Mouse (Mus musculus): ENCODE data around the gene Ten1. TPM values are rescaled to one million over a fixed set of nuclear protein-coding genes. Genes with fewer than 3 reads are reported as not detected.

The Ten1 gene
- total RNA-seq (2017): 14.2 and 21.4 TPM in 2 replicates

DNA sequence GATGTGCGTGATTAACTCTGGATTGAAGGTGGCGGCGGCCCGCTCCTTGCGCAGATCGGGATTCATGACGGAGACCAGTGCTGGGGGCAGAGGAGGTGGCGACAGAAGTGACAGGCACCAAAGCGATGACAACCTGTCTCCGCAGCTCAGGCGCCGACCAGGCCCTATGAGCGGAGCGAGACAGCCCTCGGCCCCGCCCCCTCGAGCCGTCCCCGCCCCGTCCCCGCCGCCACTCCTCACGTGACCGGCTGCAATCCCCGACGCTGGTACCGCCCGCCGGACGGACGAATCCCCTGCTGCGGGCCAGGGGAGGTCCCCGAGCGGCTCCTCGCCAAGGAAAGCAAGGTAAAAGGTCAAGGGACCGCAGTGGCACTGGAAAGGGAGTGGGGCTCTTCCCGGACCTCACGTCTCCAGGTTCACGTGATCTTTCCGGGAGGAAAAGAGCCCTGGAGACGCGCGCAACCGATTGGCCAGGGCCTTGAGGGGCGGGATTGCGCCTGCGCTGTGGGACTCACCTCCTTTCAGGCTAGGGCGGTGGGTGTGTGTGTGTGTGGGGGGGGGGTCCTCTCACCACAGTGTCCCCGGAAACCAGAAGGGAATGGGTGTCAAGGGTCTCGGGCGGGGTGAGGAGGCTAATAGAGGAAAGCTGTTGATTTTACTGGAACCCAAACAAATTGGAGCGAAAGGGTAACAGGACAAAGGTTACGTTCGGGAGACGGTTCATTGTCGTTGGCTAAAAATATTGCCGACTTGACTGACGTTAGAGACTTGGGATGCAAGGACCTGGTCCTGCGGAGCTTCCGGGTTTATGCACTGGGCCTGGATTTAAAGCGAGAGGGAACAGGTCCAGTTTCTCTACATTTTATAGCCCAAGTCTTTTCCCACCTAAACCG lies at the start of gene Ten1, which contains the start of gene Acox1:
Gene Ten1, plus strand, starts transcription at position 217 of the 893 bp plus-strand sequence.
Gene Acox1, minus strand, starts transcription at position 407 of the 893 bp plus-strand sequence.
- ATAC-seq (ENCODE audit: extremely low read depth, insufficient number of reproducible peaks, low FRiP score, poor library complexity, severe bottlenecking): peak; percentile 91

DNA sequence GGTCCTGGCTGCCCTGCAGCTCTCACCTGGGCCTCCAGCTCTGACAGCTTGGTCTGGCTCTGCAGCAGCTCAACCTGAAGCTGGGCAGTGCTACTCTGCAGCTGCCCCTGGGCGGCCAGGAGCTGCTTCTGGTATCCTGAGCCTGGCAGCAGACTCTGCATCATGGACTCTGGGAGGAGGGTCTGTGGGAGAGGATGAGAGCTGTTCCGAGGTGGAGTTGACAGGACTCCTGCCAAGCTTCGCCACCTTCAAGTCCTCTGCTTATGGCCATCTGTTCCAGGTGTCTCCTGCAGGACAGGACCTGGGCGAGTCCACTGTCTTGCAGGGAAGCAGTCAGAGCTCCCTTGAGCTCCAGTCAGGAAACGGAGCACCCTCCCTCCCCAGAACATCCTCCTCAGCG lies 49.3 kb upstream of the Ten1 start:
- ATAC-seq (ENCODE audit: extremely low read depth, insufficient number of reproducible peaks, low FRiP score, poor library complexity, severe bottlenecking): no peak

DNA sequence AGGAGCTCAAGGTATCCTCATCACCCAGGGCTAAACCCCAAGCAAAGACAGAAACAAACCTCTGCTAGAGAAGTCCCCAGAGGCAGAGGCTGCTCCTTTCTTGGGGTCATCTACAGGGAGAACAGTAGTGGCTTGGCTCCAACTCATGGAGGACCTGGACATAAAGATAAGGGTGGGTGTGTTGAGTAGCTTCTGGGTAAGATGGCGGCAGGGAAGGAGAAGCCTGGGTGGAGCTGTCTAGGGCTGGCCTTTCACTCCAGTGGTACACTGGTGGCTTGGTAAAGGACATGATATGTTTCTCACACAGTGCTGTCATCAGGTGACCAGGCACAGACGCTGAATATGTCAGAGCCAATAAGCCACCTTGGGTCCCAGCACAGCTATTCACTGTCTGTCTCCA lies 47.7 kb upstream of the Ten1 start:
- ATAC-seq (ENCODE audit: extremely low read depth, insufficient number of reproducible peaks, low FRiP score, poor library complexity, severe bottlenecking): no peak

DNA sequence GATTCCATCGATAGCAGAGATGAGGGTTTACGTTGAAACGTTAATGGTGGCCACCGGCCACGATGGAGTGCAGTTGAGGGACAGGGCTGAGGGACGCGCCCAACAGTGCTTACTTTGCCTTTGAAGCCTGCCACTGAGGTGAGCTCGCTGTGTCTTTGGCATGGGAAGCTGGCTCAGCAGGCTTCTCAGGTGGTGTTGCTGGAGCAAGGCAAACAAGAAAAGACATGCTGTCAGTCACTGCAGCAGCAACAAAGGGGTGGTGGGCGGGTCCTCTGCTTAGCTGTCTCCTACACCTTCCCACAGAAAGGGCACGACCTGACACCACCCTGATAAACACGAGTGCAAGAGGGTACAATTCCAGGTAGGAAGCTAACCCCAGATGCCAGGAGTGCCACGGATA lies 37.3 kb upstream of the Ten1 start:
- ATAC-seq (ENCODE audit: extremely low read depth, insufficient number of reproducible peaks, low FRiP score, poor library complexity, severe bottlenecking): no peak

DNA sequence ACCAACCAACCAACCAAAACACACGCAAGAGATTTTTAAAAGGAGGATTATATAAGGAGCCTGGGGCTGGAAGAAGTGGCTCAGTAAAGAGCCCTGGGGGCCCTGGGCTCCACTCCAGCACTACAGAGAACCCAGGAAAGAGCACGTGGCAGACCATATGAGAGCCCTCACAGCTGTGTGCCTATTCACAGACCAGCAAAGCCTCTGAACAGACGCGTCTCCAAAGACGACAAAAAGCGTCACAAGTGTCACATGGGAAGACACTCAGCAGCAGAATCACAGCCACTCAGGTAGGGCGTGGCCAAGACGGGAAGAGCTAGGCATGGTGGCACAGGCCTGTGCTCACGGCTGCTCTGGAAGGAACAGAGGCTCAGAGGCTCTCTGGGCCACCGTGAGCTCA lies 36.5 kb upstream of the Ten1 start:
- no peak for ATAC-seq (ENCODE audit: extremely low read depth, insufficient number of reproducible peaks, low FRiP score, poor library complexity, severe bottlenecking)

DNA sequence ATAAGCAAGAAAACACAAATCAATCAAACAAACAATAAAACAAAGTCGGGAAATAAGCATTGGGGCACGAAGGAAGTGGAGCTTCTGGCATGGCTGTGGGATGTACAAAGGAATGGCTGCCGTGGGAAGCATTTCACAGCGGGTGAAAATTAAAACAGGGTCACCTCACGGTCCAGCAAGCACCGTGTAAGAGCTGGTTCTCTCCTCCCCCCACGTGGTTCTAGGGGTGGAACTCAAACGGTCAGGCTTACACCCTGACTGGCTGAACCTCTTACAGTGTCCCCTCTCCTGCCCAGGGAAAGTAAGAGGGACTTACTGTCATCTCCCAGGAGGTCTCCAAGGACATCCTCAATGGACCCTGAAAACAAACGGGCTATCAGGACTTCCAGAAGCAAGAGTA lies 35.7 kb upstream of the Ten1 start:
- ATAC-seq (ENCODE audit: extremely low read depth, insufficient number of reproducible peaks, low FRiP score, poor library complexity, severe bottlenecking): no peak

DNA sequence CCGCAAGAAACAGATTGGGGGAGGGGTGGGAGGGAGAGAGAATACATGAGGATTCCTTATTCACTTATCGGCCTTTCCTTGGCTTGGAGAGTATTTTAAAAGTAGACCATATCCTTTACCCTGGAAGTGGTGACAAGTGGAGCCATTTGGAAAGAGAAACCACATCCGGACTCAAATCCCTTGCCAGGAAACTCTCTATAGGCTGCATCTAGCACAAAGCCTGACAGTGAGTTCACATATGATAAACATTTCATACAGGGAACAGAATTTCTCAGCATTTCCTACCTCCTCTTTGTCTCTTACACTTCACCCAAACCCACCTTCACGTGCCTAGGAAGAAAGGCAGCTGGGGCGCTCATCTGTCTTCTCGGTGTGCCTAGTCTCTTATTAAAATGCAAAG lies 31.4 kb upstream of the Ten1 start:
- no peak for ATAC-seq (ENCODE audit: extremely low read depth, insufficient number of reproducible peaks, low FRiP score, poor library complexity, severe bottlenecking)

DNA sequence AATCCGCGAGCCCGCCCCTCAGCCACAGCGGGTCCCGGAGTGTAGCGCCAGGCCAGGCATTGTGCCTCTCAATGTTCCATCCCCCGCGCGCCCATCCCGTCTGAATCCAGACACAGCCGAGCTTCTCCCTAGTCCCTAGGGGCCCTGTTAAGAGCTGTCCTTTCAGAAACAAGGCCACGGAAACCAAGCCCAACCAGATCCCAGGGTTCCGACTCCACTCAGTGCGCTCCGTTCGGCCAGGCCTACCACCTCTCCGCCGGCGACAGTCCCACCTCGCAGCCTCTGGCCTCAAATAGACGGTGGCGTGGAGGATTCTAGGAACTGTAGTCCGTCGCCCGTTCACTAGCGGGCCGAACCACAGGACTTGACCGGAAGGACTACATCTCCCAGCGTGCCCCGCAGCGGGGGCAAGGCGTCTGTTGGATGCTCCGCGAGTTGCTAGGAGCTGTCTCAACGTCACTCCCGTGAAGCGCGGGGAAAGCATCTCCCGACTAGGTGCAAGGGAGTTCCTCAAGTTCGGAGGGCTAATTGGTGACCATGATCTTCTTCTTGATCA lies 30.7 kb upstream of the Ten1 start, which contains the start of gene Fbf1:
Gene Fbf1, minus strand, starts transcription at position 283 of the 556 bp plus-strand sequence.
- peak; percentile 100 for ATAC-seq (ENCODE audit: extremely low read depth, insufficient number of reproducible peaks, low FRiP score, poor library complexity, severe bottlenecking)

DNA sequence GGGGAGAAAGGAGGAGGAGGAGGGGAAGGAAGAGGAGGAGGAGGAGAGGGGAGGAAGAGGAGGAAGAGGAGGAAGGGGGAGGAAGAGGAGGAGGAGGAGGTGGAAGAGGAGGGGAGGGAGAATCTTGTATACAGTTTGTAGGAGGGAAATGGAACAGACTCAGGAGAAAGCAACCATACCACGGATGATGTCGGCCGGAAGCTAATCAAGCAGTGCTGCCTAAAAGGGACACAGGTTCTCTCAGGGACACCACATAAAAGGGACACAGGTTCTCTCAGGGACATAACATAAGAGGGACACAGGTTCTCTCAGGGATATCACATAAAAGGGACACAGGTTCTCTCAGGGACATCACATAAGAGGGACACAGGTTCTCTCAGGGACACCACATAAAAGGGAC lies 29.4 kb upstream of the Ten1 start:
- no peak for ATAC-seq (ENCODE audit: extremely low read depth, insufficient number of reproducible peaks, low FRiP score, poor library complexity, severe bottlenecking)

DNA sequence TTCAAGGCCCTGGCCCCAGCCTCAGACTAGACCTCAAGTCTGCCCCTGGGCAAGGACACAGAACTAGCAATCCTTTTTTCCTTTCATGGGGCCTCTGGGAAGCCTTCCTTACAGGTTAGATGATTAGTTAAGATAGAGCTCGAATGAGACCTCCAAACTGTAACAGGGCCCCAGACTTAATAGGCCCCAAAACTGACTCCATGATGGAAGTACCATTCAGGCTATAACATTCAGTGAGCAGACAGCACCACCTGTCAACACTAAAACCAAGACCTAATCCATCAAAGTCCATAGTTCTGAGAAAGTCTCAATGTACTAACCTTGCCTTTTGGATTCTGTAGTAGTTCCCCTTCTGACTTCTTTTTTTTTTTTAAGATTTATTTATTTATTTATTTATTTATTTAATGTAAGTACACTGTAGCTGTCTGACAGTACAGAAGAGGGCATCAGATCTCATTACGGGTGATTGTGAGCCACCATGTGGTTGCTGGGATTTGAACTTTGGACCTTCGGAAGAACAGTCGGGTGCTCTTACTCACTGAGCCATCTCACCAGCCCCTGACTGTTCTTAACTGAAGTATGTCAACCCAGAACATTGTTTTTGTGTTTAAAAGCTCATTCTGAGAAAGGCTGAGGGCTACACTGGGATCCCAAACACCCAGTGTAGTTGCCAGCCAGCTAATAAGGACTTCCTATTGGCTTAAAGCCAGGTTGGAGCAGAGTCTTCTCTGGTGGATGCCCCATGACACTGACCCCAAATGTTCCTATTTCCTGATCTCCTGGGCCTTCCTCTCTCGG lies 28.5 kb upstream of the Ten1 start:
- no peak for ATAC-seq (ENCODE audit: extremely low read depth, insufficient number of reproducible peaks, low FRiP score, poor library complexity, severe bottlenecking)

DNA sequence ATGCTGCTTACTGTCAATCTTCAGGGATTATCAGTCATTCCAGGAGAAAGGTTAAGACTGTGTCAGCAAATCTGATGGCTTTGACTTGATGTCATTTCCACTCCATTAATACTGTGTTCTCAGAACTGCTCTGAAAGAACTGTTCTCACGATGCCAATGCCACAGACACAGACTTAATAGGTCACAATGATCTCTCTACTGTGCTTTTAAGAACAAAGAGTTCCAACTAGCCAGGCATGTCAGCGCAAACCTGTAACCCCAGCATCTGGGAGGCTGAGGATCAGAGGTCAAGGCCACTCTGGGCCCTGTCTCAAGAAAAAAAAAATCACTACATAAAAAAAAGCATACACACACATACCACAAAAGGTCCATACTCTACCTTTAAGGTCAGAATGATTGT lies 26.7 kb upstream of the Ten1 start:
- ATAC-seq (ENCODE audit: extremely low read depth, insufficient number of reproducible peaks, low FRiP score, poor library complexity, severe bottlenecking): no peak

DNA sequence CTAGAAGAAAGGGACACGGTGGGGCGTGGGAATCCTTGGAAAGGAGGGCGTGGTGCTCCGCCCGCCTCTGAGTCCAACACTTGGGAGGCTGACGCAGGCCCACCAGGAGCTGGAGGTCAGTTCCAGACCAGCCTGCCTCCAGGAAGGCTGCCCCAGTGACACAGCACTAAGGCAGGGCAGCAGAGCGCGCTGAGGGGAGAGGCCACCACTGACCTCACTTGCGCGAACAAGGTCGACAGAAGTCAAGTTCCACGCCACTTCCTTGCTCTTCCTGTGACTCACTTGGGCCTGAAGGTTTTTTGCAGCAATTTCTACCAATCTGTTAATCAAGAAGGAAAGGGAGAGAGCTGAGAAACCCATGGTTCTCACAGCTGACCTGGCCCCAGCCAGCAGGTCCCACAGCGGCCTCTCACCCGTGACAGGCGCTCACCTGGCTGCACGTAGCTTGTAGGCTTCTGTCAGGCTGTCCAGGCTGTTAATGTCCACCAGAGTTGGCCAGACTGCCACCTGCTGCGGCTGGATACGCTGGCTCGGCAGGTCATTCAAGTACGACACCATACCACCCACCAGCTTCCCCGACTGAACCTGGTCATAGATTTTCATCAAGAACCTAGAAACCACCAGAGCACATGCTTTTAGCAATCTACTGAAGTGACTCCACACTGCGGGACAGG lies 23.7 kb upstream of the Ten1 start:
- ATAC-seq (ENCODE audit: extremely low read depth, insufficient number of reproducible peaks, low FRiP score, poor library complexity, severe bottlenecking): no peak

DNA sequence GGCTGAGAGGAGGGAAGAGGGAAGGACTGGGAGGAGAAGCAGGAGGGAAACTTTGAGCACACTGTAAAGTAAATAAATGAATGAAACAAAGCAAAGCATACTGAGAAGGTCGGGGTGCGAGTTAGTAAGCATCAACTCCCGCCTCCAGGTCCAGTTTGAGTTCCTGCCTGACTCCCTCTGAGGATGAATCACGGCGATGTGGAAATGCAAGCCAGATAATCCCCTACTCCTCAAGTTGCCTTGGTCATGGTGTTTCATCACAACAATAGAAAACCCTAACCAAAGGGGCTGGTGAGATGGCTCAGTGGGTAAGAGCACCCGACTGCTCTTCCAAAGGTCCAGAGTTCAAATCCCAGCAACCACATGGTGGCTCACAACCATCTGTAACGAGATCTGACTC lies 22.6 kb upstream of the Ten1 start:
- no peak for ATAC-seq (ENCODE audit: extremely low read depth, insufficient number of reproducible peaks, low FRiP score, poor library complexity, severe bottlenecking)

DNA sequence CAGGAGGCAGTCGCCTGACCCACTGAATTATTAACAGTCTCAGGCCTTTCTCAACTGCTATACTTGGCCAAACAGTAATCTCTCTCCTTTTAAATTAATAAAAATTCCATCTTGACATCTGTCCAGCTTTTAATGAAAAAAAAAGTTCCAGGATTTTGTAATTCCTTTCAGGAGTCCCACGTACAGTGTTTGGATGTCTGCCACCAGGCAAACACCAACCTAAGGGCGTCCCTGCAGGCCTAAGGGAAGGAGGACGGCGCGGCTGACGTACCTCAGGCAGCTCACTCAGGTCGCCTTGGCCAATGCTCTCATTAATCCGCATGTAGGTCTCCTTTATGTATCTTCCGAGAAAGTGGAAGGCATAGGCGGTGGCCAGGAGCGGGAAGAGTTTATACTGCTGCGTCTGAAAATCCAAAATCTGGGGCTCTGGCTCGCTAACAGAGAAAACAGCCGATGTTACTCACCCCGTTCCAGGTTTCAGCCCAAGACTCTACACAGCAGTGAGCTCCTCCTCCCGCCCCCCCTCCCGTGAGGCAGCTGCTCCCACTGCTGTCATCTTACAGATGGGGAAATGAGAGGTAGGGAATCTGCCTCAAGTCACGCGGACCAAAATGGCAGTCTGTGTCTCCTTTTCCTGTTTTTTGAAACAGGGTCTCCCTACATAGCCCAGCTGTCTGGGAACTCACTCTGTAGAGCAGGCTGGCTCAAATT lies 20.1 kb upstream of the Ten1 start:
- no peak for ATAC-seq (ENCODE audit: extremely low read depth, insufficient number of reproducible peaks, low FRiP score, poor library complexity, severe bottlenecking)

DNA sequence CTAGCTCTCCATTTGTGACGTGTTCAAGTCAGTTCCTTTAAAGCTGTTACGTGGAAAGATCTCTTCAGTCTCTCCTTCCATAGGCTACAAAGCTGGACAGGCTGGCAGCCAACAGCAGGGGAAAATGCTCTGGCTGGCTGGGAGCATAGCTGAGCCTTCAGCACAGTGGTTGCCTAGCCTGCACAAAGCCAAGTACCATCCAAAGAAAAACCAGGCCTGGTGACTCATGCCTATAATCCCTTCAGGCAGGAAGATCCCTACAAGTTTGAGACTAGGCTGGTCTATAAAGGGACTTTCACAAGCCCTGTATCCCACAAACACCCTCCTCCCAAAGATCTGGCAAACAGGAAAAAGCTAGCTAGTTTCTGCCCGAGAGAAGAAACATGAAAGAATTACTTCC lies 12.8 kb upstream of the Ten1 start:
- no peak for ATAC-seq (ENCODE audit: extremely low read depth, insufficient number of reproducible peaks, low FRiP score, poor library complexity, severe bottlenecking)

DNA sequence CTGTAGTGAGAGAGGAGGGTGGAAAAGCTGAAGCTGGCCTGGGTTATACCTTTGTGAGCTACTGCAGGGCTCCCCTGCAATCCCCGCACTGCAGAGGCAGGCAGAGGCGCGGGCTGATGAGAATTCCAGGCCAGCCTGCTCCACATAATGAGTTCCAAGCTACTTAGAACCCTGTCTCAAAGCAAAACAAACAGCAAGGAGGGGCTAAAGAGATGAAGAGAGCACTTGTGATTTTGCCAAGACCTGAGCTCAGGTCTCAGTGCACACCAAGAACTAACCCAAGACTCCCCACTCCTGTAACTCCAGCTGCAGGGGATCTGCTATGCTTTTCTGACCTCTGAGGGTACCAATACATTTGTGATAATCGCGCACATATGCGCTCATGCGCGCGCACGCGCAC lies 12.3 kb upstream of the Ten1 start:
- ATAC-seq (ENCODE audit: extremely low read depth, insufficient number of reproducible peaks, low FRiP score, poor library complexity, severe bottlenecking): no peak

DNA sequence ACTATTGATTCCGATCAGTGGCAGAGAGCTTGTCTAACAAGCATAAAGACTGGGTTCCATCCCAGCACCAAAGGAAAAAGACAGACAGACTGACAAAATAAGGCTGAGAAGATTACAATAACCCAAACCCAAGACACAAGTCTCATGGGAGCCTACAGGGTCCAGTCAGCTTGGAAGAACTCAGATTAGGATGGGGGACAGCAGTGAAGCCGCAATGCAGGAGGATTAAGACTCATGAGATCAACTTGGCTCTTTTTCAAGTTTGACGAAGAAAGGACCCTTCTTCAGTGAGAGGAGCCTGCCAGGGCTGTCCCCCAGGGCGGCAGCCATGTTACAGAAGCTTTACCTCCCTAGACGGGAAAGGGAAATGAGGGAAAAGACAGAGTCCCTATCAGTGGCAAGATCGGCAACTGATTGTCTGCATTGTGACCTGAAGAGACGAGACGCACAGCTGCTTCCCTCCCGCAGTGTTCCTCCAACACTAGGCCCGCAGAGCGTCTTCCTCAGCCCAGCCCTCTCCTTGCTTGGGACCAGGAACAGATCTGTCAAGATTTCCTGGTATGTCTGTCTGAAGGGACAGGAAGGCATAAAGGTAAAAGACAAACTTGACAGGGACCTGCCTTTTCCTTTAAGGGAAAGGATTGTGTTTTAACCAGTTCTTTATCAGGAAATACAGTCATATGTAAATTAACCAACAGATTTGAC lies 11.3 kb upstream of the Ten1 start:
- ATAC-seq (ENCODE audit: extremely low read depth, insufficient number of reproducible peaks, low FRiP score, poor library complexity, severe bottlenecking): no peak

DNA sequence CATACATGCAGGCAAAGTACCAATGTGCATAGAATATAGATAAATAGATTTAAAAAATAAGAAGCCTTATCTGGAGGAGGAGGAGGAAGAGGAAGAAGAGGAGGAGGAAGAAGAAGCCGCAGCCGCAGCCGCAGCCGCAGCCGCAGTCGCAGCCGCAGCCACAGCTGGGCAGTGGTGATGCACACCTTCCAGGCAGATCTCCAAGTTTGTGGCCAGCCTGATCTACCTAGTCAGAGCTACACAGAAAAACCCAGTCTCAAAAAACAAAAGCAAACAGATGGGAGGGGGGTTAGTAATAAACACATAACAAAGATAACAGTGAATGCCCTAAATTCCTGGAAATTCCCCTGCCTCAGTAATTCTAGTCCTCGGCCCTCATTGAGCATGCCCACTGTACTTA lies 4.0 kb upstream of the Ten1 start:
- no peak for ATAC-seq (ENCODE audit: extremely low read depth, insufficient number of reproducible peaks, low FRiP score, poor library complexity, severe bottlenecking)

All from neutrophil, adult 5-6 weeks (primary cell).